Mouse (Mus musculus): ENCODE data around the gene Adh6a.

Adh6a gene

GRCm38 (mm10) chr3:138312965-138313364 lies at the start of gene Adh6a:
Gene Adh6a (plus strand): TSS chr3:138313286.
- ATAC-seq (ENCODE audit: low TSS enrichment): no peak

- ATAC-seq (ENCODE audit: low TSS enrichment): no peak
Observed at GRCm38 (mm10) chr3:138264648-138265047, 48.4 kb upstream of the Adh6a start.

GRCm38 (mm10) chr3:138270507-138270906 lies 42.6 kb upstream of the Adh6a start:
- no peak for ATAC-seq (ENCODE audit: low TSS enrichment)

- ATAC-seq (ENCODE audit: low TSS enrichment): no peak
Observed at GRCm38 (mm10) chr3:138271297-138271696, 41.8 kb upstream of the Adh6a start.

GRCm38 (mm10) chr3:138273080-138273479 lies 40.0 kb upstream of the Adh6a start:
- ATAC-seq (ENCODE audit: low TSS enrichment): no peak

- no peak for ATAC-seq (ENCODE audit: low TSS enrichment)
Observed at GRCm38 (mm10) chr3:138275100-138275499, 38.0 kb upstream of the Adh6a start.

GRCm38 (mm10) chr3:138282556-138282955 lies 30.5 kb upstream of the Adh6a start:
- ATAC-seq (ENCODE audit: low TSS enrichment): no peak

- no peak for ATAC-seq (ENCODE audit: low TSS enrichment)
Observed at GRCm38 (mm10) chr3:138283831-138284230, 29.3 kb upstream of the Adh6a start.

GRCm38 (mm10) chr3:138285986-138286385 lies 27.1 kb upstream of the Adh6a start:
- no peak for ATAC-seq (ENCODE audit: low TSS enrichment)

GRCm38 (mm10) chr3:138287686-138288085 lies 25.4 kb upstream of the Adh6a start:
- ATAC-seq (ENCODE audit: low TSS enrichment): no peak

- no peak for ATAC-seq (ENCODE audit: low TSS enrichment)
Observed at GRCm38 (mm10) chr3:138290672-138291071, 22.4 kb upstream of the Adh6a start.

GRCm38 (mm10) chr3:138291529-138292117 lies 21.5 kb upstream of the Adh6a start:
- ATAC-seq (ENCODE audit: low TSS enrichment): no peak

GRCm38 (mm10) chr3:138293298-138293895 lies 19.7 kb upstream of the Adh6a start:
- no peak for ATAC-seq (ENCODE audit: low TSS enrichment)

GRCm38 (mm10) chr3:138300130-138300529 lies 13.0 kb upstream of the Adh6a start:
- no peak for ATAC-seq (ENCODE audit: low TSS enrichment)

- no peak for ATAC-seq (ENCODE audit: low TSS enrichment)
Observed at GRCm38 (mm10) chr3:138302676-138303075, 10.4 kb upstream of the Adh6a start.

GRCm38 (mm10) chr3:138303771-138304488 lies 9.2 kb upstream of the Adh6a start:
- ATAC-seq (ENCODE audit: low TSS enrichment): no peak

GRCm38 (mm10) chr3:138304489-138304871 lies 8.6 kb upstream of the Adh6a start:
- no peak for ATAC-seq (ENCODE audit: low TSS enrichment)

GRCm38 (mm10) chr3:138305486-138306289 lies 7.4 kb upstream of the Adh6a start:
- ATAC-seq (ENCODE audit: low TSS enrichment): peak; percentile 50; the same call in 1 of the 2 replicates

GRCm38 (mm10) chr3:138306290-138306683 lies 6.8 kb upstream of the Adh6a start:
- no peak for ATAC-seq (ENCODE audit: low TSS enrichment)

GRCm38 (mm10) chr3:138309910-138310309 lies 3.2 kb upstream of the Adh6a start:
- ATAC-seq (ENCODE audit: low TSS enrichment): no peak

- ATAC-seq (ENCODE audit: low TSS enrichment): no peak
Observed at GRCm38 (mm10) chr3:138311015-138311414, 2.1 kb upstream of the Adh6a start.

- ATAC-seq (ENCODE audit: low TSS enrichment): no peak
Observed at GRCm38 (mm10) chr3:138316908-138317472, 3.9 kb downstream of the Adh6a start.

Measured in frontal cortex, adult (tissue).